Mouse (Mus musculus): ENCODE results near the gene P4ha2. TPM values are rescaled to one million over a fixed set of nuclear protein-coding genes. Genes with fewer than 3 reads are reported as not detected.

The P4ha2 gene
- polyA plus RNA-seq, 1 experiment from 2014 or later = 12.6 TPM

DNA sequence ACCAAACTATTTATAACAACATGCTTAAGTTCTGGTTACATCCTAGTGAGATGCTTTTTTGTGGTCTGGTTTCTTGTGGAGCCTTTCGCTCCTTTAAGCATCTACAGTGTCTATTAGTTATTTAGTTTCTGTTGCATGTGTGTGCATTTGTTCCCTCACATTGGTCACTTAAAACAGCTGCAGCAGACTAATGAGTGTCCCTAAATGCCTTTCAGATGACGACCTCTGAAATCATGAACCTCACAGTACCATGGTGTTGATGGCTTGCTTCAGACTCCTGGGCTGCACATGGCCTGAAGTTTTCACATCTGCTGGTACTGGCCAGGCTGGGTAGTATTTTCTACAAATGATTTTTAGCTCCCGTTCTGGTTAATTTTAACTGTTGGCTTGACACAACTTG is 53.1 kb downstream of the P4ha2 start:
- Histone ChIP-seq H3K9me3 (no peaks in the 10 kb centered on the region), H3K4me1 (replicated peaks) (no peaks in the 10 kb centered on the region), H3K9ac (no peak overlapping the region), H3K36me3 (no peaks in the 10 kb centered on the region), H3K27ac (replicated peaks) (no peak overlapping the region), H3K4me2 (no peak overlapping the region), H3K27me3 (no peaks in the 10 kb centered on the region), H3K4me3 (no peak overlapping the region)
- ATAC-seq (ENCODE audit: low read depth) = no peak
- 85% methylated on average over 3 of the region's 3 CpGs for WGBS

DNA sequence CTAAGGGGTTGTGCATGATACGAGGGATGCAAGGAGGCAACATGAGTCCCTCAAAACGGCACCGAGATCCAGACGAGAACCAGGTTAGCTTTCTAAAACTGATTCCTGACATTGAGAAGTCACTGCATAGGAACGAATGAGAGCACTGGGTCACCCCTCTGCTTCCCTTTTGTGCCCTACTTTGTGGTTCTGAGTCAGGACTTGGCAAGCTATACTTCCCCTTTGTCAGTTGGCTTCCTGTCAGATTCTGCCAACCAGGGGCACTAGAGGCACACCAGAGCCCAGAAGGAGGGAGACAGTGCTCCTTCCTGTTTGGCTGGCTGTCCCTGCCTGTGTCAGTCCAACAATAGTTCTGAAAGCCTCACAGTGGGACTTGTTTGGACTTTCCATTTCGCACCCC is 56.0 kb downstream of the P4ha2 start:
- H3K4me3 ChIP-seq = no peak overlapping the region
- no peak overlapping the region for H3K27ac ChIP-seq (replicated peaks)
- H3K9ac ChIP-seq = no peak overlapping the region
- WGBS = 92% methylated on average over 6 of the region's 6 CpGs
- no peaks in the 10 kb centered on the region for H3K27me3 ChIP-seq
- ATAC-seq (ENCODE audit: low read depth) = no peak
- H3K4me1 ChIP-seq (replicated peaks) = no peaks in the 10 kb centered on the region
- no peaks in the 10 kb centered on the region for H3K9me3 ChIP-seq
- no peaks in the 10 kb centered on the region for H3K36me3 ChIP-seq
- H3K4me2 ChIP-seq = no peak overlapping the region

DNA sequence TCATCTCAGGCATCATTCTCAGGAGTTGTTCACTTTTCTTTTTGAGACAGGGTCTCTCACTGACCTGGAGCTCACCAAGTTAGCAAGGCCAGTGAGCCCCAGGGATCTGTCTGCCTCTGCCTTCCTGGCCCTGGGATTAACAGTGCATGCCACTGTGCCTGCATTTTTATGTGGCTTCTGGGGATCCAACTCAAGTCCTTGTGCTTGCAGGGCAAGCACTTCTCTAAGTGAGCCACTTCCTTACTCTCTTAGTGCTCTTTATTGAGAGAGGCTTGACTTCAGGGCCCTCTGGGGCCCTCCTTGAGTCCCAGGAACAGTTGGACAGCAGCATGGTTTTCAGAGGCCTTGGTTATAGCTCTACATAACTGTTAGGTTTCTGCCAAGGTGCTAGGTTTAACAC is 56.6 kb downstream of the P4ha2 start:
- Histone ChIP-seq H3K4me1 (replicated peaks) (no peaks in the 10 kb centered on the region), H3K9ac (no peak overlapping the region), H3K4me2 (no peak overlapping the region), H3K27me3 (no peaks in the 10 kb centered on the region), H3K9me3 (no peaks in the 10 kb centered on the region), H3K27ac (replicated peaks) (no peak overlapping the region), H3K4me3 (no peak overlapping the region), H3K36me3 (no peaks in the 10 kb centered on the region)
- ATAC-seq (ENCODE audit: low read depth) = no peak

DNA sequence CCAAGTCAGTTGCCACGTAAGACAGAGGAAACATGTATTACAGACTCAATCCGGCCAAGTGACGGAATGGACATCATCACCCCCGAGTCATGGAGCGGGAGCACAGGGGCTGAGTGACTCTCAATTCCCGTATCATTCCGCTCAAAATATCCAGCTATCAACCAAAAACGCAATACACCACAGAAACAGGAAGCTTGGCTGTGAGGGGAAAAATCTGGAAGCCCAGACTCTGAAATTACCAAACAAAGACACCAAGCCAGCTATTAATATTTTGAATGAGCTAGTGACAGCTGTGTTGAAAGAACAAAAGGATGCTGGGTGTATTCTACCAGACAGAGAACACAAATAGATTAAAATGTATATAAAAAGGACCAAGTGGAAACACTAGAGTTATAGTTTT is 57.7 kb downstream of the P4ha2 start:
- H3K27ac ChIP-seq (replicated peaks) = no peak overlapping the region
- no peak for ATAC-seq (ENCODE audit: low read depth)
- WGBS = 91% methylated on average over 8 of the region's 8 CpGs

DNA sequence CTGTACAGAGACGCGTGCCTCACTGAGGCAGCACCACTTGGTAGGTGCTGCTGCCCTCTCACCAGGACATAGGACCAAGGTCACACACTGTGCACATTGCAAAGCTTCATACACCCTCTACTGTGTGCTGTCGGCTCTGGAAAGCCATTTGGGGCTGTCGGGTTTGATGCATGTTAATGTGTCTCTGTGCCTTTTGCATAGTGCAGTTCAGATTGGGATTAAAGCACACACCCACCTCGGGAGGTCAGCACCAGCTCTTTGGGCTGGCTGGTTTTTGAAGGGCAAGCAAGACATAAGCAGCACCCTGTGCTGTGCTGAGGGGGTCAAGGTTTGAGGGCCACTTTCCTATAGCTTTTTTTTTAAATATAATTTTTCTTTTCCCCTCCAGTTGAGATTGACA is 60.5 kb downstream of the P4ha2 start:
- Histone ChIP-seq H3K9ac (no peak overlapping the region), H3K27me3 (no peaks in the 10 kb centered on the region), H3K4me1 (replicated peaks) (0 out of 2 replicates have a peak, but pooled peaks cover 3% of the 10 kb centered on the region), H3K4me3 (no peak overlapping the region), H3K36me3 (no peaks in the 10 kb centered on the region), H3K4me2 (no peak overlapping the region), H3K9me3 (no peaks in the 10 kb centered on the region), H3K27ac (replicated peaks) (no peak overlapping the region)
- ATAC-seq (ENCODE audit: low read depth) = no peak
- 85% methylated on average over 5 of the region's 5 CpGs for WGBS

More for the DNA sequence above, 57.7 kb downstream of the P4ha2 start:
- Histone ChIP-seq H3K36me3 (no peaks in the 10 kb centered on the region), H3K9me3 (no peaks in the 10 kb centered on the region), H3K4me1 (replicated peaks) (no peaks in the 10 kb centered on the region), H3K4me3 (no peak overlapping the region), H3K4me2 (no peak overlapping the region), H3K9ac (no peak overlapping the region), H3K27me3 (no peaks in the 10 kb centered on the region)

DNA sequence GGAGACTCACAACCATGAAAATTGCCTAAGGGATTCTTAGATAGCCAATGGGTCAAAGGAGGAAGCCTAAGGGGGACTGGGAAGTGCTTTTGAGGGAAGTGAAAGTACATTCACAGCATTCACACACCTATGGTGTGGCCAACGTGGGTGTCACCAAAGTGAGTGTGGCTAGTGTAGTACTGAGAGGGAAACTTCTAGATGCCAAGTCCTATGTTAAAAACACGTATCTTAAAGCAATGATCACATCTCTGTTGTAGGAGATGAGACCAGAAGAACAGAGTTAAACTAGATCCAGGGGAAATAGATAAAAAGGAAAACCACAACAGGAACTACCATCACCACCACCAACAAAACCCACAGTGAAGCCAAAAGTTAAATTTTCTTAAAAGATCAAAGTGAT is 61.0 kb downstream of the P4ha2 start:
- Histone ChIP-seq H3K36me3 (no peaks in the 10 kb centered on the region), H3K4me3 (no peak overlapping the region), H3K27ac (replicated peaks) (no peak overlapping the region), H3K27me3 (no peaks in the 10 kb centered on the region), H3K9me3 (no peaks in the 10 kb centered on the region), H3K4me2 (no peak overlapping the region), H3K4me1 (replicated peaks) (0 out of 2 replicates have a peak, but pooled peaks cover 3% of the 10 kb centered on the region), H3K9ac (no peak overlapping the region)
- 63% methylated on average over 2 of the region's 2 CpGs for WGBS
- no peak for ATAC-seq (ENCODE audit: low read depth)

DNA sequence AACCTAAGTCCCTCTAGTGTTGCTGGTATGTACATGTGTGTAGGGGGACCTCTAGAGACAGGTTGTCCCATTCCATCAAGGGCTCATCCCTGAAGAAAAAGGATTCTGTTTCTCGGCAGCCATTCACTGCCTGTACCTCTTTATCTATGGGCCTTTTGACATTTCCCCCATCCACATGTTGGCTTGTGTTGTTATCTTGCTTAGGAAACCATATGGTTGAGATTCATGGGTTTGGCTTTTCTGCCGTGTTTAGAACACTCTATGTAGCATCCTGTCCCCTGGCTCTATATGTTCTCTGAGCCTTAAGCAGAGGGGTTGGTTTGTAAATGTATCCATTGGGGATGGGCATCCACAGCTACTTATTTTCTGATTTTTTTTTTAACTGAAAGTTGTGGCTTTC is 61.6 kb downstream of the P4ha2 start:
- 92% methylated on average over 2 of the region's 2 CpGs for WGBS
- no peaks in the 10 kb centered on the region for H3K27me3 ChIP-seq
- no peak overlapping the region for H3K4me2 ChIP-seq
- H3K4me3 ChIP-seq = no peak overlapping the region
- H3K9me3 ChIP-seq = no peaks in the 10 kb centered on the region
- no peak for ATAC-seq (ENCODE audit: low read depth)
- no peaks in the 10 kb centered on the region for H3K36me3 ChIP-seq
- no peak overlapping the region for H3K27ac ChIP-seq (replicated peaks)
- H3K4me1 ChIP-seq (replicated peaks) = 0 out of 2 replicates have a peak, but pooled peaks cover 3% of the 10 kb centered on the region
- H3K9ac ChIP-seq = no peak overlapping the region

DNA sequence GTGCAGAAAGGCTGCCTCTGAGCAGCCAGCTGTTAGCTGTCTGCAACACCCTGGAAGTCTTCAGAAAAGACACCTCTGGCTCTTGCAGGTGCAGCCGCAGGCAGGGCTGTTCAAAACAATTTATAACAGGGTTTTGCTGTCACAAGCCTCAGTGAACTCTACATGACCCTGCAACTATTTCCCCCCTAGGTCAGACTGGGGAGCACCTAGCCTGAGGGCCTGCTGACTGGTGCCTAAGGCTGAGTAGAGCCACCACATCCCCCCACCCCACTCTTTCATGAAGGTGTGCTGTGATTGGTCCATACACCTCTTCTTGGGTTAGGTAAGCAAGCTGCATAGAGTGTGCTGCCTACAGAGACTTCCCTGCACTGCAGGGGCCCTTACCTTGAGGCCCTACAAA is 63.1 kb downstream of the P4ha2 start:
- Histone ChIP-seq H3K27ac (replicated peaks) (no peak overlapping the region), H3K27me3 (no peaks in the 10 kb centered on the region), H3K36me3 (no peaks in the 10 kb centered on the region), H3K4me3 (no peak overlapping the region), H3K9me3 (no peaks in the 10 kb centered on the region), H3K9ac (no peak overlapping the region), H3K4me1 (replicated peaks) (0 out of 2 replicates have a peak, but pooled peaks cover 3% of the 10 kb centered on the region), H3K4me2 (no peak overlapping the region)
- no peak for ATAC-seq (ENCODE audit: low read depth)
- WGBS = 15% methylated on average over 1 of the region's 1 CpGs

DNA sequence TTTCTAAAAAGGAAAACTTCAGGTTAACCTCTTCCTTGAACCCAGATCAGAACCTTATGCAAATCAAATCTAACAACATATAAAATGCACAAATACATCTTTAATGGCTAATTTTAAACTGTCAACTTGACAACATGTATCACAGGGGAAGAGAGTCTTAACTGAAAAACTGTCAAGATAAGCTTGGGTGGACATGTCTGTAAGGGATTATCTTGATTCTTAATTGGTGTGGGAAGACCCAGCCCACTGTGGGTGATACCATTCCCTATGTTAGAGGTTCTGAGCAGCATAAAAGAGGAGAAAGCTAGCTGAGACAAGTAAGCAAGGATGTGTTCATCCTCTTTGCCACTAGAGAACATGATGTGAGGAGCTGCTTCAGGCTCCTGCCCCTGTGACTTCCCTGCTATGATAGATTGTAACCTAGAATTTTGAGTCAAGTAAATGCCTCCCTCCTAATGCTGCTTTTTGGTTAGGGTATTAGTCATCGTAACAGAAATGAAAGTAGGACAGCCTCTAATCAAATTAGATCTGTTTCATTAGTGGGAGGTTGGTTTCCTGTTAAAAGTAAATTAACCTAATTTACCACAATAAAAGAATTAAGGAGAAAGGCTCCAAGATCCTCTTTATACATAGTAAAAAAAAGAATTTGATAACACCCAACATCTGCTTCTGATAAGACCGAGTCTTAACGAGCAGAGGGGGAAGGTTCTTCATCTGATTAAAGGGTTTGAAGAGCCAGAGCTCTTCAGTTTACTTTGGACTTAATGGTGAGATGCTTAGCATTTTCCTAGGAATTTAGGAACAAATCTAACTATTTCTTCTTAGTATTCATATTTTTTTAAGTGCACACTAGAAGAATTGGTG is 69.8 kb downstream of the P4ha2 start:
- H3K4me3 ChIP-seq = no peak overlapping the region
- WGBS = 84% methylated on average over 3 of the region's 3 CpGs
- no peaks in the 10 kb centered on the region for H3K27me3 ChIP-seq
- no peaks in the 10 kb centered on the region for H3K4me1 ChIP-seq (replicated peaks)
- no peak overlapping the region for H3K9ac ChIP-seq
- H3K36me3 ChIP-seq = no peaks in the 10 kb centered on the region
- no peak overlapping the region for H3K4me2 ChIP-seq
- ATAC-seq (ENCODE audit: low read depth) = no peak
- no peaks in the 10 kb centered on the region for H3K9me3 ChIP-seq
- no peak overlapping the region for H3K27ac ChIP-seq (replicated peaks)

DNA sequence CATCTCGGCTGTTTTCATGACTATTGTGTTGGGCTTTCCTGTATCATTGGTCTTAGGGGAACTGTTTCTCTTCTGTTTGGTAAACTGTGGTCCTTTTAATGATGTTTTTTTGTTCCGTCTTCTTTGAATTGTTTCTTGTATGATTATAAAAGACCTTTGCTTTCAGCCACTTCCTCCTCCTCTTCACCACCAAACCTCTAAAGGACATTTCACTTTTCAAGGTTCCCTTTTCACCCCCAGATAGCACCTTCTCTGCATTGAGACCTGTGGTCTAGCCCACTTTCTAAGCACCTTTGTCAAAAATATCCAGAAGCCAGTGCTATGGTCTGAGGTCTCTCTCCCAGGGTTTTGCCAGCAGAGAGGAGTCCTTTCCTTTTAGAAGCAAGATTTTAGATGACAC is 71.3 kb downstream of the P4ha2 start:
- no peak overlapping the region for H3K27ac ChIP-seq (replicated peaks)
- H3K4me2 ChIP-seq = no peak overlapping the region
- no peak overlapping the region for H3K9ac ChIP-seq
- no peaks in the 10 kb centered on the region for H3K27me3 ChIP-seq
- no peak overlapping the region for H3K4me3 ChIP-seq
- ATAC-seq (ENCODE audit: low read depth) = no peak
- H3K36me3 ChIP-seq = no peaks in the 10 kb centered on the region
- no peaks in the 10 kb centered on the region for H3K4me1 ChIP-seq (replicated peaks)
- WGBS = 78% methylated on average over 2 of the region's 2 CpGs
- no peaks in the 10 kb centered on the region for H3K9me3 ChIP-seq

DNA sequence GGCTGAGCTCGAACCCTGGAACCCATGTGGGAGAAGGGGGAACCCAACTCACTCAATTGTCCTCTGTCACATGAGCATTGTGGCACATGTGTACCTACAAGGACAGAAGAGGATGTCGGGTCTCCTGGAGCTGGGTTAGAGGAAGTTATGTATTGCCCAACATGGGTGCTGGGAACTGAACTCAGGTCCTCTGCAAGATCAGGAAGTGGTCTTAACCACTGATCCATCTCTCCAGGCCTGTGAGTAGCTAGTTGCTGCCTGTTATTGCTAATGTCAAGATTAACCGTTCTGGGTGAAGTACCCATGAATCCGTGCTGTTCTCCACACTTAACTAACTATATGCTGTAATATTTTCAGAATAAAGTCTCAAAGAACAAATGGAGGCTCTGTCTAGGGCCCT is 74.3 kb downstream of the P4ha2 start:
- 95% methylated on average over 4 of the region's 4 CpGs for WGBS
- Histone ChIP-seq H3K36me3 (no peaks in the 10 kb centered on the region), H3K27me3 (no peaks in the 10 kb centered on the region), H3K4me2 (no peak overlapping the region), H3K27ac (replicated peaks) (no peak overlapping the region), H3K4me3 (no peak overlapping the region), H3K4me1 (replicated peaks) (no peaks in the 10 kb centered on the region), H3K9ac (no peak overlapping the region), H3K9me3 (no peaks in the 10 kb centered on the region)
- no peak for ATAC-seq (ENCODE audit: low read depth)

DNA sequence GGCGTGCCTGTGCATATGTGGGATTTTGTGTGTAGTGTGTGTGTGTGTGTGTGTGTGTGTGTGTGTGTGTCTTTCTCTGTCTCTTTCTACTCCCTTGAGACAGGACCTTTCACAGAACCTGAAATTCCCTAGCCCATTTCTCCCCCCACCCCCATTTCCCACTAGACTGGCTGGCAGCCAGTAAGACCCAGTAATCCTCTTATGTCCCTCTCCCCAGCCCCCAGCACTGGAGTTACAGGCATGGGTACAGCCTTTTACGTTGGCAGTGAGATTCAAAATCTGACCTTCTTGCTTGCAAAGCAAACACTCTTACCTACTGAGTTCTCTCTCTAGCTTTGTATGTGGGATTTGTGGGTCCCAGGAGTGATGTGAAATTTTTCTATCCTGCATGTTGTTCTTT is 75.0 kb downstream of the P4ha2 start:
- no peak overlapping the region for H3K27ac ChIP-seq (replicated peaks)
- no peak overlapping the region for H3K4me2 ChIP-seq
- H3K9ac ChIP-seq = no peak overlapping the region
- no peak overlapping the region for H3K4me3 ChIP-seq
- no peaks in the 10 kb centered on the region for H3K27me3 ChIP-seq
- no peaks in the 10 kb centered on the region for H3K36me3 ChIP-seq
- no peaks in the 10 kb centered on the region for H3K9me3 ChIP-seq
- WGBS = 79% methylated on average over 2 of the region's 2 CpGs
- no peaks in the 10 kb centered on the region for H3K4me1 ChIP-seq (replicated peaks)
- ATAC-seq (ENCODE audit: low read depth) = no peak

Data from neural tube, embryonic 13.5 days (tissue).